10 mouse cellular contexts compared by ENCODE assay signal in the genomic region with DNA sequence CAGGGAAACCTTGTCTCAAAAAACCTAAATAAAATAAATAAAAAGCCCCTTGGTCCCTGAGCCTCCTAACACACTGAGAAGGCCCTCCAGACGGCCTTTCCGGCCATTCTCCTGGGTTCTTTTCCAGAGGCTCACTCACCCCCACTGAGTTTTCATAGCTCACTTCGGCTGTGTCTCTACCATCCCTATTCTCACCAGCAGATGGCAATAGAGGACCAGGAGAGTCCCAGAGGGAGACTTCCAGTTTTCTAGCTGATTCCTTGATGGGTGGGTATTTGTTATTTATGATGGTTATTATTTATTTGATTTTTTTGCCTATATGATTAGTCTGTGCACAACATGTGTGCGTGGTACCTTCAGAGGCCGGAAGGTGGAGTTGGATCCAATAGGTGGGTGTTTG. TPM values are rescaled to one million over a fixed set of nuclear protein-coding genes. Genes with fewer than 3 reads are reported as not detected.
DNase-seq lines count a peak whose midpoint lies in the region; ATAC-seq and TF ChIP-seq lines count a peak whose summit lies in the region.
"Had no signal": no experiment of that assay in that cellular context is flagged by ENCODE, and none has a peak within 500 bp of the region (broad histone marks: within the 10 kb centered on the region; RNA-seq: fewer than 3 reads in every experiment).

No protein-coding gene starts in this region.

- no peaks in the 10 kb centered on the region for H3K4me1 ChIP-seq in kidney, adult 2 months (ENCODE audit: control insufficient read depth, insufficient read depth, low read length)

- no peak overlapping the region for H3K27ac ChIP-seq in kidney, adult 2 months (ENCODE audit: insufficient read depth, low read depth, low read length)

- intact Hi-C loops in left cerebral cortex, postnatal 25 days (cut with DNase I), result loop anchor here (2.0 to 10.0 kb wide), 4 partner anchors 57 to 375 kb away; partner anchors contain the start of genes Col1a1 and Hils1

- WGBS in kidney, adult 2 months, result 22% methylated on average over 5 of the region's 5 CpGs

- peak; percentile 62 for DNase-seq in kidney, adult 2 months
- no peak for DNase-seq in kidney, adult 11 months
- DNase-seq in adipocyte (ENCODE audit: low spot score), result peak; percentile 83
- peak; percentile 69 to 73 for DNase-seq in left cerebral cortex, postnatal 25 days (ENCODE audit: low spot score in 2 of 2)
- DNase-seq in ovary, postnatal 10 days (ENCODE audit: low spot score), result peak; percentile 41
- peak; percentile 75 for DNase-seq in thymus, postnatal 14 days

- no peaks in the 10 kb centered on the region for H3K36me3 ChIP-seq in kidney, adult 2 months (ENCODE audit: control insufficient read depth, insufficient read depth, low read length)

- no peaks in the 10 kb centered on the region for H3K27me3 ChIP-seq in kidney, adult 2 months (replicated peaks; ENCODE audit: control insufficient read depth, insufficient read depth, low read length)

- peak; percentile 86 for ATAC-seq in common myeloid progenitor, adult 5-6 weeks (replicated peaks; ENCODE audit: low read depth, poor library complexity, severe bottlenecking)
- peak; percentile 46 to 69; a peak in 2 of 4 replicates for ATAC-seq in hematopoietic stem cell, adult 5-6 weeks (replicated peaks in 1 of 2; ENCODE audit: insufficient read depth in 1 of 2, low FRiP score in 2 of 2, low TSS enrichment in 1 of 2, low read depth in 1 of 2, poor library complexity in 2 of 2, severe bottlenecking in 2 of 2)

- TF ChIP-seq POLR2A in kidney, adult 2 months (IDR thresholded peaks at IDR 0.05; ENCODE audit: low read depth, low read length), result no peak

- TF ChIP-seq CTCF in kidney, adult 2 months (conservative IDR thresholded peaks at IDR 0.05; ENCODE audit: insufficient read depth, insufficient read length, low read depth, low read length), result peak; percentile 68

- no peak overlapping the region for H3K4me3 ChIP-seq in kidney, adult 2 months (ENCODE audit: insufficient read depth, low read depth, low read length)
- H3K4me3 ChIP-seq: erythroblast, embryonic 14.5 days; myocyte had no signal

RNA-seq across cellular contexts. Expression of gene Cdc34b, which starts 11.3 kb away (rescaled TPM):
- polyA plus RNA-seq in kidney, adult 2 months (2012; rRNA removed), result 0.08 and 0.16 TPM in 2 replicates
- 0.09 TPM in 1 of 2 replicates, not detected in the other for total RNA-seq in common myeloid progenitor, adult 5-6 weeks (2017)
- not detected in 2 replicates for total RNA-seq in hematopoietic stem cell, adult 5-6 weeks (2017)
- total RNA-seq in left cerebral cortex, postnatal 25 days (2021), result under 1 TPM in 1 of 2 experiments, not detected in 1; 0.46 TPM

RNA-seq across cellular contexts. Expression of gene Gm11541, which starts 26.0 kb away (rescaled TPM):
- not detected in 2 replicates for polyA plus RNA-seq in kidney, adult 2 months (2012; rRNA removed)
- total RNA-seq in common myeloid progenitor, adult 5-6 weeks (2017), result not detected in 2 replicates
- not detected in 2 replicates for total RNA-seq in hematopoietic stem cell, adult 5-6 weeks (2017)
- not detected for total RNA-seq in left cerebral cortex, postnatal 25 days (2021)
- polyA plus RNA-seq: erythroblast, embryonic 14.5 days; myocyte had no signal

RNA-seq across cellular contexts. Expression of gene Tmem92, which starts 52.2 kb away (rescaled TPM):
- polyA plus RNA-seq in kidney, adult 2 months (2012; rRNA removed), result not detected in 2 replicates
- not detected in 2 replicates for total RNA-seq in common myeloid progenitor, adult 5-6 weeks (2017)
- total RNA-seq in hematopoietic stem cell, adult 5-6 weeks (2017), result not detected in 2 replicates
- not detected for total RNA-seq in left cerebral cortex, postnatal 25 days (2021)
- polyA plus RNA-seq: erythroblast, embryonic 14.5 days; myocyte had no signal

RNA-seq across cellular contexts. Expression of gene Xylt2, which starts 52.9 kb away (rescaled TPM):
- 21.3 and 26.6 TPM in 2 replicates for polyA plus RNA-seq in kidney, adult 2 months (2012; rRNA removed)
- total RNA-seq in common myeloid progenitor, adult 5-6 weeks (2017), result 6.6 and 8.6 TPM in 2 replicates
- total RNA-seq in hematopoietic stem cell, adult 5-6 weeks (2017), result 4.5 and 7.3 TPM in 2 replicates
- total RNA-seq in left cerebral cortex, postnatal 25 days (2021), result 10 to 100 TPM; 21.8 to 23.7 TPM
